14 mouse cellular contexts compared by ENCODE assay signal in the genomic region with DNA sequence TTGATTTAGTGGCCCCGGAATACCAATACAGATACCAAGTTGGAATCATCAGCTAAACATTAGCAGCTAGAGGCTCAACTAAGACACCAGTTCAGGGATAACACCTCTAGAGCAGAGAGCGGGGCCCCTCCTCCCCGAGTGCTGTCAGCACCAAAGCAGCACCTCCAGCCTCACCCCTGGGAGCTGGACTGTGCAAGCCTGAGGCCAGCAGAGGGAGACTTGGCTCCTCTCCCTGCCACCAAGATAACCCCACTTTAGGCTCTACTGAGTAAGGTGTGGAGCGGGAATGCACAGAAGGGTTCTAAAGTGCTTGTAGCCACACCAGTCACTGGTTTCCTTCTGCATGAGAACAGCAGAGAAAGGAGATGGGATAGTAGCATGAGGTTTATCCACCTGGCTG. TPM values are rescaled to one million over a fixed set of nuclear protein-coding genes. Genes with fewer than 3 reads are reported as not detected.
DNase-seq lines count a peak whose midpoint lies in the region; ATAC-seq and TF ChIP-seq lines count a peak whose summit lies in the region.
"Had no signal": no experiment of that assay in that cellular context is flagged by ENCODE, and none has a peak within 500 bp of the region (broad histone marks: within the 10 kb centered on the region; RNA-seq: fewer than 3 reads in every experiment).

No protein-coding gene starts in this region.

- H3K4me3 ChIP-seq in intestine, embryonic 16.5 days (ENCODE audit: low read length) = no peak overlapping the region
- H3K4me3 ChIP-seq in intestine, embryonic 15.5 days (replicated peaks) = no peak overlapping the region
- H3K4me3 ChIP-seq in ES-Bruce4 (ENCODE audit: low read depth, low read length) = no peak overlapping the region
- H3K4me3 ChIP-seq in heart, embryonic 10.5 days = peak overlapping the region; percentile 12; the same call in 1 of the 2 replicates
- H3K4me3 ChIP-seq: liver, embryonic 15.5 days; midbrain, embryonic 13.5 days; neural tube, embryonic 12.5 days had no signal

- 0 out of 2 replicates have a peak, but pooled peaks have one; percentile 43 for ATAC-seq in intestine, embryonic 16.5 days
- ATAC-seq in intestine, embryonic 15.5 days = no peak
- ATAC-seq: midbrain, embryonic 13.5 days had no signal

- TF ChIP-seq CTCF in ES-Bruce4 (IDR thresholded peaks at IDR 0.05; ENCODE audit: low read depth, low read length) = peak; percentile 39

- no peak overlapping the region for H3K9ac ChIP-seq in intestine, embryonic 16.5 days (ENCODE audit: low read depth, low read length)
- no peak overlapping the region for H3K9ac ChIP-seq in intestine, embryonic 15.5 days
- no peak overlapping the region for H3K9ac ChIP-seq in ES-Bruce4 (ENCODE audit: low read depth, poor library complexity, severe bottlenecking)
- H3K9ac ChIP-seq: liver, embryonic 15.5 days; midbrain, embryonic 13.5 days; neural tube, embryonic 12.5 days had no signal

- peak; percentile 90 for DNase-seq in heart, embryonic 10.5 days (ENCODE audit: low spot score)
- DNase-seq in heart, postnatal 36 days = peak; percentile 36 to 40
- DNase-seq in left cerebral cortex, postnatal 25 days (ENCODE audit: low spot score in 2 of 2) = no peak
- no peak for DNase-seq in spleen, postnatal 4 days (ENCODE audit: low spot score in 2 of 2)
- DNase-seq in frontal cortex, postnatal 36 days (ENCODE audit: low spot score in 2 of 2) = no peak
- DNase-seq: cerebellum, adult 11-12 months; kidney, adult 18-20 months had no signal

- H3K27me3 ChIP-seq in intestine, embryonic 16.5 days (replicated peaks; ENCODE audit: control insufficient read depth, insufficient read depth, low read length) = no peaks in the 10 kb centered on the region
- no peaks in the 10 kb centered on the region for H3K27me3 ChIP-seq in intestine, embryonic 15.5 days (replicated peaks)
- no peaks in the 10 kb centered on the region for H3K27me3 ChIP-seq in ES-Bruce4 (ENCODE audit: control insufficient read depth, insufficient read depth, low read length, poor library complexity, severe bottlenecking)
- H3K27me3 ChIP-seq in heart, embryonic 10.5 days (ENCODE audit: insufficient read depth, poor library complexity, severe bottlenecking) = no peaks in the 10 kb centered on the region
- H3K27me3 ChIP-seq: midbrain, embryonic 13.5 days; neural tube, embryonic 12.5 days had no signal

- H3K9me3 ChIP-seq in intestine, embryonic 16.5 days (ENCODE audit: control insufficient read depth, low read length) = no peaks in the 10 kb centered on the region
- no peaks in the 10 kb centered on the region for H3K9me3 ChIP-seq in intestine, embryonic 15.5 days
- no peaks in the 10 kb centered on the region for H3K9me3 ChIP-seq in ES-Bruce4 (replicated peaks; ENCODE audit: control insufficient read depth, insufficient read depth, low read length, poor library complexity, severe bottlenecking)
- no peaks in the 10 kb centered on the region for H3K9me3 ChIP-seq in heart, embryonic 10.5 days
- H3K9me3 ChIP-seq: G1E; liver, embryonic 15.5 days; midbrain, embryonic 13.5 days; neural tube, embryonic 12.5 days had no signal

- no peaks in the 10 kb centered on the region for H3K36me3 ChIP-seq in intestine, embryonic 16.5 days (ENCODE audit: control insufficient read depth, insufficient read depth, low read length)
- no peaks in the 10 kb centered on the region for H3K36me3 ChIP-seq in intestine, embryonic 15.5 days
- H3K36me3 ChIP-seq in ES-Bruce4 (ENCODE audit: control insufficient read depth, insufficient read depth, low read length, poor library complexity, severe bottlenecking) = no peaks in the 10 kb centered on the region
- no peaks in the 10 kb centered on the region for H3K36me3 ChIP-seq in heart, embryonic 10.5 days
- H3K36me3 ChIP-seq: G1E; liver, embryonic 15.5 days; midbrain, embryonic 13.5 days; neural tube, embryonic 12.5 days had no signal

- H3K4me2 ChIP-seq in intestine, embryonic 16.5 days (ENCODE audit: low read depth, low read length) = no peak overlapping the region
- no peak overlapping the region for H3K4me2 ChIP-seq in intestine, embryonic 15.5 days (replicated peaks)
- H3K4me2 ChIP-seq: liver, embryonic 15.5 days; midbrain, embryonic 13.5 days; neural tube, embryonic 12.5 days had no signal

- H3K27ac ChIP-seq in intestine, embryonic 16.5 days (ENCODE audit: low read length) = no peak overlapping the region
- no peak overlapping the region for H3K27ac ChIP-seq in intestine, embryonic 15.5 days
- H3K27ac ChIP-seq in ES-Bruce4 (ENCODE audit: insufficient read depth, low read length) = no peak overlapping the region
- peak overlapping the region; percentile 56; the same call in 1 of the 2 replicates for H3K27ac ChIP-seq in heart, embryonic 10.5 days
- H3K27ac ChIP-seq: liver, embryonic 15.5 days; midbrain, embryonic 13.5 days; neural tube, embryonic 12.5 days had no signal

- intact Hi-C loops in heart, postnatal 36 days (cut with DNase I) = loop anchor here (10.0 kb wide), 1 partner anchor 476 kb away; a partner anchor contains a TSS
- intact Hi-C loops in left cerebral cortex, postnatal 25 days (cut with DNase I) = no loop called here

- no peak for TF ChIP-seq POLR2A in ES-Bruce4 (IDR thresholded peaks at IDR 0.05; ENCODE audit: insufficient read depth, low read length)

- H3K4me1 ChIP-seq in intestine, embryonic 16.5 days (ENCODE audit: control insufficient read depth, insufficient read depth, low read length) = no peaks in the 10 kb centered on the region
- no peaks in the 10 kb centered on the region for H3K4me1 ChIP-seq in intestine, embryonic 15.5 days (replicated peaks)
- H3K4me1 ChIP-seq in ES-Bruce4 (ENCODE audit: control insufficient read depth, insufficient read depth, low read length) = peaks cover 3% of the 10 kb centered on the region
- peaks cover 23% of the 10 kb centered on the region for H3K4me1 ChIP-seq in heart, embryonic 10.5 days
- H3K4me1 ChIP-seq: midbrain, embryonic 13.5 days; neural tube, embryonic 12.5 days had no signal

- WGBS in intestine, embryonic 16.5 days = 58% methylated on average over 4 of the region's 4 CpGs
- 62% methylated on average over 4 of the region's 4 CpGs for WGBS in intestine, embryonic 15.5 days
- WGBS in heart, embryonic 10.5 days = 21% methylated on average over 4 of the region's 4 CpGs

- TF ChIP-seq EP300 in ES-Bruce4 (IDR thresholded peaks at IDR 0.05; ENCODE audit: insufficient read depth, low read depth, low read length) = no peak

RNA-seq across cellular contexts. Expression of a gene that starts 10.5 kb away (rescaled TPM):
- polyA plus RNA-seq in intestine, embryonic 16.5 days (2015; fragmentation: Nextera tagmentation; extraction: Ambion mirVana) = 45.1 and 54.7 TPM in 2 replicates
- 60.6 and 72.0 TPM in 2 replicates for polyA plus RNA-seq in intestine, embryonic 15.5 days (2015; fragmentation: Nextera tagmentation; extraction: Ambion mirVana)
- 157 and 169 TPM in 2 replicates for polyA plus RNA-seq in ES-Bruce4 (2011; ENCODE audit: insufficient read depth, insufficient read length, low read depth, missing spikeins)
- 62.7 and 71.3 TPM in 2 replicates for polyA plus RNA-seq in heart, embryonic 10.5 days (2016; fragmentation: Nextera tagmentation; extraction: Ambion mirVana)
- 1 to 10 TPM; 2.8 to 5.0 TPM for total RNA-seq in heart, postnatal 36 days (2021)
- total RNA-seq in left cerebral cortex, postnatal 25 days (2021) = under 1 TPM; 0.48 to 0.53 TPM

RNA-seq across cellular contexts. Expression of a gene that starts 29.7 kb away (rescaled TPM):
- 4.0 and 4.2 TPM in 2 replicates for polyA plus RNA-seq in intestine, embryonic 16.5 days (2015; fragmentation: Nextera tagmentation; extraction: Ambion mirVana)
- 4.9 and 6.2 TPM in 2 replicates for polyA plus RNA-seq in intestine, embryonic 15.5 days (2015; fragmentation: Nextera tagmentation; extraction: Ambion mirVana)
- 141 and 149 TPM in 2 replicates for polyA plus RNA-seq in ES-Bruce4 (2011; ENCODE audit: insufficient read depth, insufficient read length, low read depth, missing spikeins)
- 7.2 and 9.6 TPM in 2 replicates for polyA plus RNA-seq in heart, embryonic 10.5 days (2016; fragmentation: Nextera tagmentation; extraction: Ambion mirVana)
- 10 to 100 TPM; 30.7 to 31.2 TPM for total RNA-seq in heart, postnatal 36 days (2021)
- 10 to 100 TPM; 10.6 to 12.7 TPM for total RNA-seq in left cerebral cortex, postnatal 25 days (2021)
- polyA plus RNA-seq: G1E had no signal

Comparison
In these comparisons a context has a peak if more than half of its experiments do, and no peak if none do; other contexts are left out.
1. DNase-seq: peak in heart, embryonic 10.5 days (single experiment) and heart, postnatal 36 days (2 of 2); none in left cerebral cortex, postnatal 25 days (0 of 2), spleen, postnatal 4 days (0 of 2) and frontal cortex, postnatal 36 days (0 of 2).
2. RNA of a gene that starts 29.7 kb away (polyA plus RNA-seq): 141 to 149 TPM in ES-Bruce4; 7.2 to 9.6 TPM in heart, embryonic 10.5 days, 4.9 to 6.2 TPM in intestine, embryonic 15.5 days and 4.0 to 4.2 TPM in intestine, embryonic 16.5 days; every median in the first group is over 10 times any median in the second.